Mouse (Mus musculus) small intestine, adult 2 months (tissue): ENCODE results near the gene Lrrc66.

Experiments
- CTCF ChIP-seq: fragments of 200-500 bp; IDR thresholded peaks from 2 replicates; pipeline ENCODE4 v1.5.1; 2012; ENCODE audit warnings: low read depth, mild to moderate bottlenecking, control low read depth, inconsistent platforms, low read length, moderate library complexity, mixed read lengths; ENCODE audit not compliant: insufficient replicate concordance, insufficient read length; ENCODE audit errors: extremely low read depth
- POLR2A ChIP-seq: fragments of 200-500 bp; IDR thresholded peaks from 2 replicates; pipeline ENCODE4 v1.6.1; 2012; ENCODE audit warnings: low read depth, mild to moderate bottlenecking, control low read depth, inconsistent platforms, low read length, moderate library complexity

- TF ChIP-seq CTCF (no peak), POLR2A (no peak)
Observed at GRCm38 (mm10) chr5:73569181-73569580, 63.1 kb downstream of the Lrrc66 start.
